Mouse (Mus musculus): ENCODE measurements at regions not wholly inside any gene's neighbourhood (a gene's known extent, or its start where the extent isn't known, plus 50 kb on each side); places are given as distances from the start of the nearest gene placed in this dataset. TPM values are rescaled to one million over a fixed set of nuclear protein-coding genes. Genes with fewer than 3 reads are reported as not detected.

GRCm38 (mm10) chr9:112308950-112309349 lies 73.2 kb upstream of the Arpp21 start:
- ATAC-seq (ENCODE audit: insufficient read depth, low FRiP score, low TSS enrichment) (no peak), DNase-seq (ENCODE audit: low spot score) (no peak)
- H3K27ac ChIP-seq (ENCODE audit: low read depth, low read length): no peak overlapping the region
- H3K4me2 ChIP-seq (ENCODE audit: low read depth): no peak overlapping the region
- no peaks in the 10 kb centered on the region for H3K4me1 ChIP-seq (ENCODE audit: control insufficient read depth, insufficient read depth, low read length)
- H3K36me3 ChIP-seq (ENCODE audit: control insufficient read depth, insufficient read depth, low read length): no peaks in the 10 kb centered on the region
- H3K4me3 ChIP-seq (ENCODE audit: low read depth, low read length): no peak overlapping the region
- 74% methylated on average over 5 of the region's 5 CpGs for WGBS
- H3K27me3 ChIP-seq (ENCODE audit: control insufficient read depth, insufficient read depth, low read length): no peaks in the 10 kb centered on the region
- H3K9me3 ChIP-seq (ENCODE audit: control insufficient read depth, low read length): no peaks in the 10 kb centered on the region
- no peak overlapping the region for H3K9ac ChIP-seq (ENCODE audit: low read length)

- Histone ChIP-seq H3K4me1 (ENCODE audit: control insufficient read depth, insufficient read depth, low read length) (no peaks in the 10 kb centered on the region), H3K4me3 (ENCODE audit: low read depth, low read length) (no peak overlapping the region), H3K4me2 (ENCODE audit: low read depth) (no peak overlapping the region), H3K36me3 (ENCODE audit: control insufficient read depth, insufficient read depth, low read length) (no peaks in the 10 kb centered on the region), H3K9me3 (ENCODE audit: control insufficient read depth, low read length) (no peaks in the 10 kb centered on the region), H3K27ac (ENCODE audit: low read depth, low read length) (no peak overlapping the region), H3K9ac (ENCODE audit: low read length) (no peak overlapping the region), H3K27me3 (ENCODE audit: control insufficient read depth, insufficient read depth, low read length) (no peaks in the 10 kb centered on the region)
- DNase-seq (ENCODE audit: low spot score) (no peak), ATAC-seq (ENCODE audit: insufficient read depth, low FRiP score, low TSS enrichment) (no peak)
- 85% methylated on average over 4 of the region's 4 CpGs for WGBS
These were observed 72.1 kb upstream of the Arpp21 start for GRCm38 (mm10) chr9:112307837-112308236.

GRCm38 (mm10) chr9:112291875-112292274 lies 56.1 kb upstream of the Arpp21 start:
- 87% methylated on average over 3 of the region's 3 CpGs for WGBS
- Histone ChIP-seq H3K4me2 (ENCODE audit: low read depth) (no peak overlapping the region), H3K9ac (ENCODE audit: low read length) (no peak overlapping the region)

More at GRCm38 (mm10) chr9:112291875-112292274, 56.1 kb upstream of the Arpp21 start:
- Histone ChIP-seq H3K9me3 (ENCODE audit: control insufficient read depth, low read length) (no peaks in the 10 kb centered on the region), H3K4me3 (ENCODE audit: low read depth, low read length) (no peak overlapping the region), H3K36me3 (ENCODE audit: control insufficient read depth, insufficient read depth, low read length) (no peaks in the 10 kb centered on the region), H3K27ac (ENCODE audit: low read depth, low read length) (no peak overlapping the region), H3K27me3 (ENCODE audit: control insufficient read depth, insufficient read depth, low read length) (no peaks in the 10 kb centered on the region), H3K4me1 (ENCODE audit: control insufficient read depth, insufficient read depth, low read length) (no peaks in the 10 kb centered on the region)
- ATAC-seq (ENCODE audit: insufficient read depth, low FRiP score, low TSS enrichment): no peak
- no peak for DNase-seq (ENCODE audit: low spot score)

Small RNA genes lying in the stretch of these regions (microRNA-seq; reads per million reads assigned to microRNA genes)
- gene Gm27847: not detected
